In the genomic region with DNA sequence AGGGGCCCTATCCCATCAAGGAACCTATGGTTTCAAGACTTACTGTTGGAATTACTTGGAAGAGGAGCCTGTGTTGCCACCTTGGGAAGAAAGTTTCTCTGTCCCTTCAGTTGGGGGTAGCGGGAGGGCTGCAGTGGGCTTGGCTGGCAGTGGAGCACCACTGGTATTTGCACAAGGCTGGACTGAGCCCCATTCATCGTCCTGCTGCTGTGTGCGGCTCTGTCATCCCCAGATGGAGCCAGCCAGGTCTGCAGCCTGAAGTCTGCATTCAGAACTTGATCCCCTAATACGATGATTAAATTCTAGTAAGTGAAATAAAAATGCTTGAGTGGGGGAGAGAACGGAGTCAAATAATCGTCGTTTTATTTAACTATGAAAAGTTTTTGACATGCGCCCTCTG, we compare ENCODE assay signal across 14 mouse cellular contexts. TPM values are rescaled to one million over a fixed set of nuclear protein-coding genes. Genes with fewer than 3 reads are reported as not detected.
DNase-seq lines count a peak whose midpoint lies in the region; ATAC-seq and TF ChIP-seq lines count a peak whose summit lies in the region.
"Had no signal": no experiment of that assay in that cellular context is flagged by ENCODE, and none has a peak within 500 bp of the region (broad histone marks: within the 10 kb centered on the region; RNA-seq: fewer than 3 reads in every experiment).

No protein-coding gene starts in this region.

- peak overlapping the region; percentile 66 for H3K27ac ChIP-seq in forebrain, embryonic 12.5 days
- no peak overlapping the region for H3K27ac ChIP-seq in forebrain, embryonic 15.5 days (replicated peaks)
- H3K27ac ChIP-seq in hindbrain, embryonic 12.5 days, result peak overlapping the region; percentile 76
- H3K27ac ChIP-seq in hindbrain, postnatal 0 days, result no peak overlapping the region; the same call in 1 of the 2 replicates
- peak overlapping the region; percentile 76; the same call in 1 of the 2 replicates for H3K27ac ChIP-seq in neural tube, embryonic 11.5 days (ENCODE audit: low read depth, low read length)
- H3K27ac ChIP-seq in neural tube, embryonic 15.5 days (replicated peaks), result no peak overlapping the region; the same call in 1 of the 2 replicates

- no peak overlapping the region for H3ac ChIP-seq in myocyte (ENCODE audit: control insufficient read depth, insufficient read length)

- DNase-seq in hindbrain, postnatal 0 days (ENCODE audit: low spot score), result no peak
- DNase-seq in neural tube, embryonic 11.5 days (ENCODE audit: low spot score), result no peak
- no peak for DNase-seq in embryo, embryonic 10 days (ENCODE audit: low spot score)
- DNase-seq: adrenal gland, postnatal 10 days; cerebellum, postnatal 10 days; kidney, adult 8-10 months; thymus, postnatal 36 days had no signal

- H3K36me3 ChIP-seq in forebrain, embryonic 12.5 days (replicated peaks), result peaks cover 25% of the 10 kb centered on the region
- H3K36me3 ChIP-seq in forebrain, embryonic 15.5 days, result peaks cover 8% of the 10 kb centered on the region; the same call in 1 of the 2 replicates
- H3K36me3 ChIP-seq in hindbrain, embryonic 12.5 days, result peaks cover 36% of the 10 kb centered on the region
- H3K36me3 ChIP-seq in hindbrain, postnatal 0 days (ENCODE audit: insufficient read depth, low read length), result 0 out of 2 replicates have a peak, but pooled peaks cover 7% of the 10 kb centered on the region
- H3K36me3 ChIP-seq in neural tube, embryonic 11.5 days (ENCODE audit: control insufficient read depth, insufficient read depth, low read length), result peaks cover 4% of the 10 kb centered on the region; the same call in 1 of the 2 replicates
- peaks cover 45% of the 10 kb centered on the region for H3K36me3 ChIP-seq in neural tube, embryonic 15.5 days
- peaks cover 14% of the 10 kb centered on the region for H3K36me3 ChIP-seq in myocyte (ENCODE audit: control insufficient read depth, insufficient read depth)

- no peaks in the 10 kb centered on the region for H3K9me3 ChIP-seq in forebrain, embryonic 12.5 days
- no peaks in the 10 kb centered on the region for H3K9me3 ChIP-seq in forebrain, embryonic 15.5 days
- H3K9me3 ChIP-seq in hindbrain, embryonic 12.5 days (replicated peaks), result no peaks in the 10 kb centered on the region
- no peaks in the 10 kb centered on the region for H3K9me3 ChIP-seq in hindbrain, postnatal 0 days (ENCODE audit: low read length)
- H3K9me3 ChIP-seq in neural tube, embryonic 11.5 days (ENCODE audit: control insufficient read depth, low read length), result no peaks in the 10 kb centered on the region
- H3K9me3 ChIP-seq in neural tube, embryonic 15.5 days (replicated peaks), result no peaks in the 10 kb centered on the region

- H3K79me2 ChIP-seq in myocyte (ENCODE audit: control insufficient read depth, insufficient read depth), result peaks cover 33% of the 10 kb centered on the region

- TF ChIP-seq CTCF in hindbrain, postnatal 0 days (IDR thresholded peaks at IDR 0.05; ENCODE audit: low read depth), result no peak

- no peaks in the 10 kb centered on the region for H3K4me1 ChIP-seq in forebrain, embryonic 12.5 days
- H3K4me1 ChIP-seq in forebrain, embryonic 15.5 days, result no peaks in the 10 kb centered on the region; the same call in 1 of the 2 replicates
- peaks cover 8% of the 10 kb centered on the region; the same call in 1 of the 2 replicates for H3K4me1 ChIP-seq in hindbrain, embryonic 12.5 days
- no peaks in the 10 kb centered on the region for H3K4me1 ChIP-seq in hindbrain, postnatal 0 days (ENCODE audit: insufficient read depth, low read length)
- no peaks in the 10 kb centered on the region for H3K4me1 ChIP-seq in neural tube, embryonic 11.5 days (ENCODE audit: control insufficient read depth, insufficient read depth, low read length)
- peaks cover 4% of the 10 kb centered on the region; the same call in 1 of the 2 replicates for H3K4me1 ChIP-seq in neural tube, embryonic 15.5 days

- no peak overlapping the region for H3K4me2 ChIP-seq in forebrain, embryonic 12.5 days
- H3K4me2 ChIP-seq in forebrain, embryonic 15.5 days (replicated peaks), result no peak overlapping the region
- H3K4me2 ChIP-seq in hindbrain, embryonic 12.5 days (replicated peaks), result 0 out of 2 replicates have a peak overlapping the region, but pooled peaks have one; percentile 33
- H3K4me2 ChIP-seq in hindbrain, postnatal 0 days (ENCODE audit: low read depth, low read length), result no peak overlapping the region
- no peak overlapping the region for H3K4me2 ChIP-seq in neural tube, embryonic 11.5 days (ENCODE audit: low read depth)
- H3K4me2 ChIP-seq in neural tube, embryonic 15.5 days, result no peak overlapping the region
- H3K4me2 ChIP-seq in myocyte (ENCODE audit: low read depth), result peak overlapping the region; percentile 70

- H3K9ac ChIP-seq in forebrain, embryonic 12.5 days, result no peak overlapping the region
- H3K9ac ChIP-seq in forebrain, embryonic 15.5 days (replicated peaks), result no peak overlapping the region
- H3K9ac ChIP-seq in hindbrain, embryonic 12.5 days, result no peak overlapping the region
- H3K9ac ChIP-seq in hindbrain, postnatal 0 days (replicated peaks; ENCODE audit: low read length), result no peak overlapping the region
- H3K9ac ChIP-seq in neural tube, embryonic 11.5 days (ENCODE audit: low read length), result no peak overlapping the region; the same call in 1 of the 2 replicates
- no peak overlapping the region for H3K9ac ChIP-seq in neural tube, embryonic 15.5 days (replicated peaks)

- WGBS in forebrain, embryonic 12.5 days, result 81% methylated on average over 8 of the region's 8 CpGs
- 75% methylated on average over 8 of the region's 8 CpGs for WGBS in forebrain, embryonic 15.5 days
- WGBS in hindbrain, embryonic 12.5 days, result 77% methylated on average over 8 of the region's 8 CpGs
- WGBS in hindbrain, postnatal 0 days, result 85% methylated on average over 8 of the region's 8 CpGs
- WGBS in neural tube, embryonic 11.5 days, result 71% methylated on average over 8 of the region's 8 CpGs
- WGBS in neural tube, embryonic 15.5 days, result 81% methylated on average over 8 of the region's 8 CpGs

- ATAC-seq in forebrain, embryonic 12.5 days (ENCODE audit: low FRiP score), result no peak
- ATAC-seq in forebrain, embryonic 15.5 days (replicated peaks), result no peak
- ATAC-seq in hindbrain, embryonic 12.5 days (ENCODE audit: low FRiP score), result no peak
- ATAC-seq in hindbrain, postnatal 0 days, result no peak
- ATAC-seq in neural tube, embryonic 11.5 days (ENCODE audit: insufficient read depth, low FRiP score, low TSS enrichment), result no peak
- no peak for ATAC-seq in neural tube, embryonic 15.5 days (ENCODE audit: low FRiP score)
- ATAC-seq: midbrain, embryonic 16.5 days had no signal

- H3K4me3 ChIP-seq in forebrain, embryonic 12.5 days (replicated peaks), result no peak overlapping the region
- H3K4me3 ChIP-seq in forebrain, embryonic 15.5 days, result no peak overlapping the region
- no peak overlapping the region for H3K4me3 ChIP-seq in hindbrain, embryonic 12.5 days
- H3K4me3 ChIP-seq in hindbrain, postnatal 0 days (ENCODE audit: low read length), result no peak overlapping the region
- no peak overlapping the region for H3K4me3 ChIP-seq in neural tube, embryonic 11.5 days (ENCODE audit: low read depth, low read length)
- H3K4me3 ChIP-seq in neural tube, embryonic 15.5 days (replicated peaks), result no peak overlapping the region
- H3K4me3 ChIP-seq in myocyte, result peak overlapping the region; percentile 58
- H3K4me3 ChIP-seq: erythroblast, embryonic 14.5 days had no signal

- no peaks in the 10 kb centered on the region for H3K27me3 ChIP-seq in forebrain, embryonic 12.5 days
- no peaks in the 10 kb centered on the region for H3K27me3 ChIP-seq in forebrain, embryonic 15.5 days
- H3K27me3 ChIP-seq in hindbrain, embryonic 12.5 days, result no peaks in the 10 kb centered on the region
- H3K27me3 ChIP-seq in hindbrain, postnatal 0 days (ENCODE audit: insufficient read depth, low read length), result no peaks in the 10 kb centered on the region
- no peaks in the 10 kb centered on the region for H3K27me3 ChIP-seq in neural tube, embryonic 11.5 days (ENCODE audit: control insufficient read depth, insufficient read depth, low read length)
- no peaks in the 10 kb centered on the region for H3K27me3 ChIP-seq in neural tube, embryonic 15.5 days (replicated peaks)
- H3K27me3 ChIP-seq in myocyte (ENCODE audit: control insufficient read depth, insufficient read depth, insufficient read length), result no peaks in the 10 kb centered on the region

- TF ChIP-seq POLR2A in myocyte (IDR thresholded peaks at IDR 0.05; ENCODE audit: insufficient read length, low read depth), result no peak

TF ChIP-seq in myocyte, 11 proteins besides CTCF, POLR2A, EP300 and RAD21:
- no peak for TF ChIP-seq REST (IDR thresholded peaks at IDR 0.05; ENCODE audit: insufficient read depth, insufficient read length)
TF ChIP-seq in myocyte: peak in this region for 0.

RNA-seq across cellular contexts. Expression of gene Psmd7, which starts 44.1 kb away (rescaled TPM):
- 291 and 295 TPM in 2 replicates for polyA plus RNA-seq in forebrain, embryonic 12.5 days (2016; fragmentation: Nextera tagmentation; extraction: Ambion mirVana)
- 245 and 250 TPM in 2 replicates for polyA plus RNA-seq in forebrain, embryonic 15.5 days (2015; fragmentation: Nextera tagmentation; extraction: Ambion mirVana)
- 291 and 295 TPM in 2 replicates for polyA plus RNA-seq in hindbrain, embryonic 12.5 days (2016; fragmentation: Nextera tagmentation; extraction: Ambion mirVana)
- 21.7 and 34.4 TPM in 2 replicates for total RNA-seq in hindbrain, postnatal 0 days (2014; rRNA removed)
- 253 and 257 TPM in 2 replicates for polyA plus RNA-seq in hindbrain, postnatal 0 days (2015; fragmentation: Nextera tagmentation; extraction: Ambion mirVana)
- 335 and 339 TPM in 2 replicates for polyA plus RNA-seq in neural tube, embryonic 11.5 days (2014; fragmentation: Nextera tagmentation; extraction: Ambion mirVana)
- 242 and 256 TPM in 2 replicates for polyA plus RNA-seq in neural tube, embryonic 15.5 days (2015; fragmentation: Nextera tagmentation; extraction: Ambion mirVana)
- polyA plus RNA-seq in myocyte (2012; fragmentation: generic; extraction: Trizol), result 187 TPM

Comparison
In these comparisons a context has a peak if more than half of its experiments do, and no peak if none do; other contexts are left out.
1. H3K27ac ChIP-seq: peak in forebrain, embryonic 12.5 days (single experiment), hindbrain, embryonic 12.5 days (single experiment) and neural tube, embryonic 11.5 days (single experiment); none in forebrain, embryonic 15.5 days (single experiment), hindbrain, postnatal 0 days (single experiment) and neural tube, embryonic 15.5 days (single experiment).
2. H3K4me2 ChIP-seq: peak in hindbrain, embryonic 12.5 days (single experiment) and myocyte (single experiment); none in forebrain, embryonic 12.5 days (single experiment), forebrain, embryonic 15.5 days (single experiment), hindbrain, postnatal 0 days (single experiment), neural tube, embryonic 11.5 days (single experiment) and neural tube, embryonic 15.5 days (single experiment).